Mouse (Mus musculus) MEL (cell line): ENCODE results near the gene Cep85l. TPM values are rescaled to one million over a fixed set of nuclear protein-coding genes. Genes with fewer than 3 reads are reported as not detected.

ENCODE experiments used
- DNase-seq: peaks from one replicate; pipeline ENCODE4 v3.0.0; 2011; ENCODE audit warnings: low read depth, low spot score
- H3K27ac ChIP-seq: 2 replicates; pipeline ENCODE4 v1.5.1; 2012; ENCODE audit warnings: low read depth, mild to moderate bottlenecking, control low read depth, low read length, moderate library complexity; ENCODE audit not compliant: control insufficient read depth
- H3K27me3 ChIP-seq, 2 experiments: fragments of 150-350 bp in 1 of 2; sonication (generic) in 1 of 2; 2 replicates each; pipeline ENCODE4 v1.6.1; 2012; ENCODE audit warnings: low read length in 2 of 2, mild to moderate bottlenecking in 2 of 2, improper control_type of control experiment in 1 of 2, moderate library complexity in 1 of 2; ENCODE audit not compliant: insufficient read depth in 2 of 2, control insufficient read depth in 1 of 2
- H3K36me3 ChIP-seq, 2 experiments: 2 replicates each; pipeline ENCODE4 v1.6.1; 2012 to 2014; ENCODE audit warnings: low read length in 2 of 2, improper control_type of control experiment in 1 of 2, inconsistent platforms in 1 of 2, mild to moderate bottlenecking in 1 of 2; ENCODE audit not compliant: insufficient read depth in 2 of 2, control insufficient read depth in 1 of 2
- H3K4me1 ChIP-seq, 2 experiments: fragments of 150-350 bp in 1 of 2; sonication (generic) in 1 of 2; 2 replicates each; pipeline ENCODE4 v1.6.1; 2012; ENCODE audit warnings: low read length in 2 of 2, improper control_type of control experiment in 1 of 2, mild to moderate bottlenecking in 1 of 2; ENCODE audit not compliant: insufficient read depth in 2 of 2, control insufficient read depth in 1 of 2
- H3K4me3 ChIP-seq, 2 experiments: fragments of 150-350 bp in 1 of 2; sonication (generic) in 1 of 2; 2 replicates each; pipeline ENCODE4 v1.5.1; 2012; ENCODE audit warnings: low read depth in 2 of 2, low read length in 2 of 2, mild to moderate bottlenecking in 2 of 2, moderate library complexity in 2 of 2, control low read depth in 1 of 2, improper control_type of control experiment in 1 of 2; ENCODE audit not compliant: control insufficient read depth in 1 of 2, insufficient read depth in 1 of 2
- H3K79me2 ChIP-seq: 2 replicates; pipeline ENCODE4 v1.6.1; 2012; ENCODE audit warnings: mild to moderate bottlenecking, low read length, moderate library complexity; ENCODE audit not compliant: control insufficient read depth, poor library complexity, insufficient read depth
- H3K9ac ChIP-seq: 2 replicates; pipeline ENCODE4 v1.6.1; 2012; ENCODE audit warnings: low read depth, mild to moderate bottlenecking, control low read depth, low read length, moderate library complexity; ENCODE audit not compliant: control insufficient read depth, poor library complexity, severe bottlenecking
- H3K9me3 ChIP-seq: fragments of 150-350 bp; sonication (generic); replicated peaks from 2 replicates; pipeline ENCODE4 v1.6.1; 2012; ENCODE audit warnings: mild to moderate bottlenecking, low read length, improper control_type of control experiment, moderate library complexity; ENCODE audit not compliant: insufficient read depth
- BHLHE40 ChIP-seq: IDR thresholded peaks from 2 replicates; pipeline ENCODE4 v1.6.1; 2012; ENCODE audit warnings: low read depth, mild to moderate bottlenecking, inconsistent platforms, low read length, improper control_type of control experiment, borderline replicate concordance
- CHD1 ChIP-seq: IDR thresholded peaks from 2 replicates; pipeline ENCODE4 v1.6.1; 2012; ENCODE audit warnings: low read depth, mild to moderate bottlenecking, inconsistent platforms, low read length, improper control_type of control experiment
- CTCF ChIP-seq, 3 experiments: IDR thresholded peaks in 2 of 3; conservative IDR thresholded peaks in 1 of 3; 2 replicates each; pipeline ENCODE4 v1.5.1; 2011 to 2012; ENCODE audit warnings: low read length in 3 of 3, low read depth in 2 of 3, mild to moderate bottlenecking in 2 of 3, improper control_type of control experiment in 1 of 3, inconsistent platforms in 1 of 3, mixed read lengths in 1 of 3, moderate library complexity in 1 of 3; ENCODE audit not compliant: control insufficient read depth in 1 of 3, insufficient read depth in 1 of 3, poor library complexity in 1 of 3, severe bottlenecking in 1 of 3
- E2F4 ChIP-seq: IDR thresholded peaks from 2 replicates; pipeline ENCODE4 v1.6.1; 2011; ENCODE audit warnings: low read depth, low read length, improper control_type of control experiment, borderline replicate concordance
- ELF1 ChIP-seq: IDR thresholded peaks from 2 replicates; pipeline ENCODE4 v1.6.1; 2014; ENCODE audit warnings: low read depth, mild to moderate bottlenecking, inconsistent platforms, low read length, improper control_type of control experiment, moderate library complexity
- EP300 ChIP-seq, 2 experiments: IDR thresholded peaks; 2 replicates each; pipeline ENCODE4 v1.6.1; 2011; ENCODE audit warnings: improper control_type of control experiment in 2 of 2, low read length in 2 of 2, low read depth in 1 of 2, mild to moderate bottlenecking in 1 of 2
- KAT2A ChIP-seq: conservative IDR thresholded peaks from 2 replicates; pipeline ENCODE4 v1.6.1; 2012; ENCODE audit warnings: low read depth, low read length, improper control_type of control experiment, inconsistent platforms
- MAFK ChIP-seq: IDR thresholded peaks from 2 replicates; pipeline ENCODE4 v1.6.1; 2011; ENCODE audit warnings: low read depth, mild to moderate bottlenecking, low read length, improper control_type of control experiment, borderline replicate concordance
- MAX ChIP-seq: IDR thresholded peaks from 2 replicates; pipeline ENCODE4 v1.6.1; 2011; ENCODE audit warnings: low read length, improper control_type of control experiment
- MEF2A ChIP-seq: IDR thresholded peaks from 2 replicates; pipeline ENCODE4 v1.6.1; 2014; ENCODE audit warnings: low read depth, mild to moderate bottlenecking, inconsistent platforms, low read length, improper control_type of control experiment; ENCODE audit not compliant: poor library complexity, insufficient replicate concordance, severe bottlenecking; ENCODE audit errors: extremely low read depth
- MXI1 ChIP-seq: IDR thresholded peaks from 2 replicates; pipeline ENCODE4 v1.6.1; 2011; ENCODE audit warnings: mild to moderate bottlenecking, low read depth, low read length, improper control_type of control experiment
- NRF1 ChIP-seq: IDR thresholded peaks from 2 replicates; pipeline ENCODE4 v1.6.1; 2014; ENCODE audit warnings: low read depth, mild to moderate bottlenecking, inconsistent platforms, low read length, improper control_type of control experiment, moderate library complexity; ENCODE audit not compliant: poor library complexity, insufficient read depth, severe bottlenecking
- POLR2AphosphoS2 ChIP-seq: IDR thresholded peaks from 2 replicates; pipeline ENCODE4 v1.6.1; 2011; ENCODE audit warnings: low read length, improper control_type of control experiment
- RCOR1 ChIP-seq: IDR thresholded peaks from 2 replicates; pipeline ENCODE4 v1.6.1; 2012; ENCODE audit warnings: low read depth, mild to moderate bottlenecking, inconsistent platforms, low read length, improper control_type of control experiment
- SIN3A ChIP-seq: IDR thresholded peaks from 2 replicates; pipeline ENCODE4 v1.6.1; 2012; ENCODE audit warnings: low read length, improper control_type of control experiment, inconsistent platforms
- UBTF ChIP-seq: IDR thresholded peaks from 2 replicates; pipeline ENCODE4 v1.6.1; 2012; ENCODE audit warnings: low read depth, mild to moderate bottlenecking, inconsistent platforms, low read length, improper control_type of control experiment, moderate library complexity, borderline replicate concordance; ENCODE audit not compliant: insufficient read depth
- USF1 ChIP-seq: IDR thresholded peaks from 2 replicates; pipeline ENCODE4 v1.6.1; 2014; ENCODE audit warnings: low read depth, mild to moderate bottlenecking, inconsistent platforms, low read length, improper control_type of control experiment, moderate library complexity
- ZKSCAN1 ChIP-seq: IDR thresholded peaks from 2 replicates; pipeline ENCODE4 v1.6.1; 2012; ENCODE audit warnings: low read depth, mild to moderate bottlenecking, inconsistent platforms, low read length, improper control_type of control experiment, moderate library complexity
- ZMIZ1 ChIP-seq: IDR thresholded peaks from 2 replicates; pipeline ENCODE4 v1.6.1; 2012; ENCODE audit warnings: low read depth, mild to moderate bottlenecking, inconsistent platforms, low read length, improper control_type of control experiment, moderate library complexity
- ZNF384 ChIP-seq: IDR thresholded peaks from 2 replicates; pipeline ENCODE4 v1.6.1; 2012; ENCODE audit warnings: low read depth, mild to moderate bottlenecking, inconsistent platforms, low read length, improper control_type of control experiment
- polyA plus RNA-seq, 2 experiments: library from polyadenylated mRNA; stranded (reverse) in 1 of 2; unstranded in 1 of 2; fragments of >175 nt in 1 of 2; fragments of >200 nt in 1 of 2; gene quantifications; 2 replicates each; pipeline versions ENCODE4 v1.2.1 to v1.2.4; 2012; ENCODE audit warnings: low replicate concordance in 2 of 2, low read depth in 1 of 2; ENCODE audit not compliant: insufficient read length in 2 of 2, insufficient read depth in 1 of 2, missing spikeins in 1 of 2
- total RNA-seq: library from RNA; depleted of rRNA; stranded (reverse); fragments of 300-350 nt; gene quantifications from 2 replicates; pipeline ENCODE4 v1.2.3, GENCODE M21; 2012

Gene Cep85l
- total and polyA plus RNA-seq, 3 experiments: 2.2 to 43.1 (median 3.0) TPM

- Histone ChIP-seq H3K9ac (no peak overlapping the region), H3K79me2 (no peaks in the 10 kb centered on the region), H3K27ac (no peak overlapping the region), H3K4me3 (no peak overlapping the region), H3K9me3 (no peaks in the 10 kb centered on the region), H3K27me3 (no peaks in the 10 kb centered on the region), H3K4me1 (peaks cover 8 to 10% of the 10 kb centered on the region in 2 experiments), H3K36me3 (peaks cover 0 to 16% of the 10 kb centered on the region in 2 experiments; a peak in 2 of 4 replicates)
- TF ChIP-seq EP300 (IDR thresholded peaks at IDR 0.05; ENCODE audit: low read depth in 1 of 2, low read length in 2 of 2): no peak
- no peak for TF ChIP-seq KAT2A
- TF ChIP-seq ZKSCAN1: no peak
- no peak for DNase-seq
These were observed 35.5 kb upstream of the Cep85l start for GRCm38 (mm10) chr10:53415252-53415651.

GRCm38 (mm10) chr10:53414092-53415085, 34.6 kb upstream of the Cep85l start:
- TF ChIP-seq NRF1 (no peak), MAFK (peak; percentile 69; the same call in 1 of the 2 replicates), CTCF (IDR thresholded peaks at IDR 0.05 in 2 of 3, conservative IDR thresholded peaks at IDR 0.05 in 1 of 3; ENCODE audit: control insufficient read depth in 1 of 3, insufficient read depth in 1 of 3, low read depth in 2 of 3, low read length in 3 of 3, poor library complexity in 1 of 3, severe bottlenecking in 1 of 3) (no peak)

GRCm38 (mm10) chr10:53412936-53413335, 33.2 kb upstream of the Cep85l start:
- Histone ChIP-seq H3K9ac (no peak overlapping the region), H3K4me1 (peaks cover 0 to 8% of the 10 kb centered on the region in 2 experiments; a peak in 2 of 4 replicates), H3K36me3 (peaks cover 0 to 5% of the 10 kb centered on the region in 2 experiments; a peak in 1 of 4 replicates), H3K27ac (no peak overlapping the region), H3K4me3 (no peak overlapping the region), H3K79me2 (no peaks in the 10 kb centered on the region), H3K9me3 (no peaks in the 10 kb centered on the region), H3K27me3 (no peaks in the 10 kb centered on the region)
- no peak for TF ChIP-seq NRF1
- TF ChIP-seq EP300 (IDR thresholded peaks at IDR 0.05; ENCODE audit: low read depth in 1 of 2, low read length in 2 of 2): no peak
- TF ChIP-seq MAX: no peak
- TF ChIP-seq BHLHE40: no peak
- TF ChIP-seq POLR2AphosphoS2: no peak
- no peak for TF ChIP-seq UBTF
- no peak for TF ChIP-seq ZNF384
- TF ChIP-seq MEF2A: no peak
- no peak for TF ChIP-seq RCOR1
- TF ChIP-seq CTCF (IDR thresholded peaks at IDR 0.05 in 2 of 3, conservative IDR thresholded peaks at IDR 0.05 in 1 of 3; ENCODE audit: control insufficient read depth in 1 of 3, insufficient read depth in 1 of 3, low read depth in 2 of 3, low read length in 3 of 3, poor library complexity in 1 of 3, severe bottlenecking in 1 of 3): no peak
- no peak for TF ChIP-seq USF1
- no peak for TF ChIP-seq CHD1
- TF ChIP-seq E2F4: no peak
- no peak for TF ChIP-seq MXI1
- no peak for TF ChIP-seq ELF1
- TF ChIP-seq SIN3A: no peak
- TF ChIP-seq ZMIZ1: no peak
- peak; percentile 11 for DNase-seq

More at GRCm38 (mm10) chr10:53414092-53415085, 34.6 kb upstream of the Cep85l start:
- H3K9ac ChIP-seq: no peak overlapping the region
- H3K27ac ChIP-seq: no peak overlapping the region
- no peaks in the 10 kb centered on the region for H3K9me3 ChIP-seq
- H3K36me3 ChIP-seq: peaks cover 0 to 7% of the 10 kb centered on the region in 2 experiments; a peak in 2 of 4 replicates
- DNase-seq: no peak
- no peak overlapping the region for H3K4me3 ChIP-seq
- H3K79me2 ChIP-seq: no peaks in the 10 kb centered on the region
- H3K4me1 ChIP-seq: peaks cover 1 to 10% of the 10 kb centered on the region in 2 experiments; a peak in 2 of 4 replicates
- H3K27me3 ChIP-seq: no peaks in the 10 kb centered on the region
